Mouse (Mus musculus): ENCODE measurements around the gene Samd5. TPM values are rescaled to one million over a fixed set of nuclear protein-coding genes. Genes with fewer than 3 reads are reported as not detected.

The Samd5 gene
- polyA plus RNA-seq, 1 experiment, result 0.59 TPM

- Histone ChIP-seq H3K4me3 (ENCODE audit: insufficient read depth, low read depth, low read length) (no peak overlapping the region), H3K27ac (replicated peaks; ENCODE audit: low read depth, low read length) (no peak overlapping the region), H3K4me1 (ENCODE audit: control insufficient read depth, insufficient read depth, insufficient read length, low read length) (no peaks in the 10 kb centered on the region)
Measured at GRCm38 (mm10) chr10:9621926-9622688, 52.9 kb downstream of the Samd5 start.

- H3K27ac ChIP-seq (replicated peaks; ENCODE audit: low read depth, low read length), result no peak overlapping the region
- H3K4me3 ChIP-seq (ENCODE audit: insufficient read depth, low read depth, low read length), result no peak overlapping the region
- no peaks in the 10 kb centered on the region for H3K4me1 ChIP-seq (ENCODE audit: control insufficient read depth, insufficient read depth, insufficient read length, low read length)
Measured at GRCm38 (mm10) chr10:9621055-9621454, 54.0 kb downstream of the Samd5 start.

- H3K4me1 ChIP-seq (ENCODE audit: control insufficient read depth, insufficient read depth, insufficient read length, low read length), result no peaks in the 10 kb centered on the region
- H3K4me3 ChIP-seq (ENCODE audit: insufficient read depth, low read depth, low read length), result no peak overlapping the region
- no peak overlapping the region for H3K27ac ChIP-seq (replicated peaks; ENCODE audit: low read depth, low read length)
Measured at GRCm38 (mm10) chr10:9615009-9615408, 60.0 kb downstream of the Samd5 start.

GRCm38 (mm10) chr10:9608854-9609253 lies 66.2 kb downstream of the Samd5 start:
- H3K4me1 ChIP-seq (ENCODE audit: control insufficient read depth, insufficient read depth, insufficient read length, low read length), result no peaks in the 10 kb centered on the region
- no peak overlapping the region for H3K4me3 ChIP-seq (ENCODE audit: insufficient read depth, low read depth, low read length)
- H3K27ac ChIP-seq (replicated peaks; ENCODE audit: low read depth, low read length), result no peak overlapping the region

- Histone ChIP-seq H3K4me1 (ENCODE audit: control insufficient read depth, insufficient read depth, insufficient read length, low read length) (no peaks in the 10 kb centered on the region), H3K27ac (replicated peaks; ENCODE audit: low read depth, low read length) (no peak overlapping the region), H3K4me3 (ENCODE audit: insufficient read depth, low read depth, low read length) (no peak overlapping the region)
Measured at GRCm38 (mm10) chr10:9607155-9607554, 67.9 kb downstream of the Samd5 start.

- H3K27ac ChIP-seq (replicated peaks; ENCODE audit: low read depth, low read length), result no peak overlapping the region
Measured at GRCm38 (mm10) chr10:9605635-9606034, 69.4 kb downstream of the Samd5 start.

GRCm38 (mm10) chr10:9603290-9603689 lies 71.7 kb downstream of the Samd5 start:
- Histone ChIP-seq H3K4me1 (ENCODE audit: control insufficient read depth, insufficient read depth, insufficient read length, low read length) (no peaks in the 10 kb centered on the region), H3K4me3 (ENCODE audit: insufficient read depth, low read depth, low read length) (no peak overlapping the region), H3K27ac (replicated peaks; ENCODE audit: low read depth, low read length) (no peak overlapping the region)

More at GRCm38 (mm10) chr10:9605635-9606034, 69.4 kb downstream of the Samd5 start:
- Histone ChIP-seq H3K4me3 (ENCODE audit: insufficient read depth, low read depth, low read length) (no peak overlapping the region), H3K4me1 (ENCODE audit: control insufficient read depth, insufficient read depth, insufficient read length, low read length) (no peaks in the 10 kb centered on the region)

GRCm38 (mm10) chr10:9602845-9603244 lies 72.2 kb downstream of the Samd5 start:
- Histone ChIP-seq H3K27ac (replicated peaks; ENCODE audit: low read depth, low read length) (no peak overlapping the region), H3K4me1 (ENCODE audit: control insufficient read depth, insufficient read depth, insufficient read length, low read length) (no peaks in the 10 kb centered on the region), H3K4me3 (ENCODE audit: insufficient read depth, low read depth, low read length) (no peak overlapping the region)

GRCm38 (mm10) chr10:9602389-9602788 lies 72.6 kb downstream of the Samd5 start:
- Histone ChIP-seq H3K27ac (replicated peaks; ENCODE audit: low read depth, low read length) (no peak overlapping the region), H3K4me3 (ENCODE audit: insufficient read depth, low read depth, low read length) (no peak overlapping the region), H3K4me1 (ENCODE audit: control insufficient read depth, insufficient read depth, insufficient read length, low read length) (no peaks in the 10 kb centered on the region)

GRCm38 (mm10) chr10:9596228-9596627 lies 78.8 kb downstream of the Samd5 start:
- Histone ChIP-seq H3K27ac (replicated peaks; ENCODE audit: low read depth, low read length) (no peak overlapping the region), H3K4me1 (ENCODE audit: control insufficient read depth, insufficient read depth, insufficient read length, low read length) (no peaks in the 10 kb centered on the region), H3K4me3 (ENCODE audit: insufficient read depth, low read depth, low read length) (no peak overlapping the region)

- H3K4me1 ChIP-seq (ENCODE audit: control insufficient read depth, insufficient read depth, insufficient read length, low read length), result no peaks in the 10 kb centered on the region
- no peak overlapping the region for H3K27ac ChIP-seq (replicated peaks; ENCODE audit: low read depth, low read length)
- no peak overlapping the region for H3K4me3 ChIP-seq (ENCODE audit: insufficient read depth, low read depth, low read length)
Measured at GRCm38 (mm10) chr10:9594666-9595065, 80.3 kb downstream of the Samd5 start.

- Histone ChIP-seq H3K27ac (replicated peaks; ENCODE audit: low read depth, low read length) (no peak overlapping the region), H3K4me3 (ENCODE audit: insufficient read depth, low read depth, low read length) (no peak overlapping the region), H3K4me1 (ENCODE audit: control insufficient read depth, insufficient read depth, insufficient read length, low read length) (no peaks in the 10 kb centered on the region)
Measured at GRCm38 (mm10) chr10:9590606-9591005, 84.4 kb downstream of the Samd5 start.

GRCm38 (mm10) chr10:9586328-9586727 lies 88.7 kb downstream of the Samd5 start:
- Histone ChIP-seq H3K27ac (replicated peaks; ENCODE audit: low read depth, low read length) (no peak overlapping the region), H3K4me1 (ENCODE audit: control insufficient read depth, insufficient read depth, insufficient read length, low read length) (no peaks in the 10 kb centered on the region)

GRCm38 (mm10) chr10:9579374-9579773 lies 95.6 kb downstream of the Samd5 start:
- Histone ChIP-seq H3K27ac (replicated peaks; ENCODE audit: low read depth, low read length) (no peak overlapping the region), H3K4me1 (ENCODE audit: control insufficient read depth, insufficient read depth, insufficient read length, low read length) (no peaks in the 10 kb centered on the region)

More at GRCm38 (mm10) chr10:9586328-9586727, 88.7 kb downstream of the Samd5 start:
- no peak overlapping the region for H3K4me3 ChIP-seq (ENCODE audit: insufficient read depth, low read depth, low read length)

GRCm38 (mm10) chr10:9575605-9576004 lies 99.4 kb downstream of the Samd5 start:
- H3K4me1 ChIP-seq (ENCODE audit: control insufficient read depth, insufficient read depth, insufficient read length, low read length), result peaks cover 2% of the 10 kb centered on the region
- no peak overlapping the region for H3K4me3 ChIP-seq (ENCODE audit: insufficient read depth, low read depth, low read length)
- no peak overlapping the region for H3K27ac ChIP-seq (replicated peaks; ENCODE audit: low read depth, low read length)

More at GRCm38 (mm10) chr10:9579374-9579773, 95.6 kb downstream of the Samd5 start:
- H3K4me3 ChIP-seq (ENCODE audit: insufficient read depth, low read depth, low read length), result no peak overlapping the region

- H3K27ac ChIP-seq (replicated peaks; ENCODE audit: low read depth, low read length), result no peak overlapping the region
- no peak overlapping the region for H3K4me3 ChIP-seq (ENCODE audit: insufficient read depth, low read depth, low read length)
- peaks cover 2% of the 10 kb centered on the region for H3K4me1 ChIP-seq (ENCODE audit: control insufficient read depth, insufficient read depth, insufficient read length, low read length)
Measured at GRCm38 (mm10) chr10:9574135-9574534, 100.9 kb downstream of the Samd5 start.

All from brown adipose tissue, adult 24 weeks (tissue).